Mouse (Mus musculus) lung, postnatal 0 days (tissue): Measurements from ENCODE around the gene Thoc6. TPM values are rescaled to one million over a fixed set of nuclear protein-coding genes. Genes with fewer than 3 reads are reported as not detected.
A peak's percentile ranks its signal among the peaks of the same experiment; 100 is the strongest.

Experiments used
- ATAC-seq: fragments of 200-750 bp; cut with Nextera tagmentation; 2 replicates; pipeline ENCODE4 v1.8.0; 2017; ENCODE audit warnings: moderate library complexity
- DNase-seq: peaks from one replicate; pipeline ENCODE4 v3.0.0-alpha.2; 2016; ENCODE audit warnings: low spot score
- H3K27ac ChIP-seq: fragments of 300-500 bp; sonication (generic); 2 replicates; pipeline ENCODE4 v1.5.1; 2014; ENCODE audit warnings: antibody characterized with exemption, mild to moderate bottlenecking, low read length, mixed read lengths
- H3K27me3 ChIP-seq: fragments of 300-500 bp; sonication (generic); replicated peaks from 2 replicates; pipeline ENCODE4 v1.6.1; 2014; ENCODE audit warnings: low read length, mixed read lengths; ENCODE audit not compliant: insufficient read depth
- H3K36me3 ChIP-seq: fragments of 300-500 bp; sonication (generic); 2 replicates; pipeline ENCODE4 v1.6.1; 2014; ENCODE audit warnings: low read length, mixed read lengths; ENCODE audit not compliant: insufficient read depth
- H3K4me1 ChIP-seq: fragments of 300-500 bp; sonication (generic); 2 replicates; pipeline ENCODE4 v1.6.1; 2014; ENCODE audit warnings: antibody characterized with exemption, low read depth, low read length, mixed read lengths; ENCODE audit not compliant: insufficient read depth
- H3K4me2 ChIP-seq: fragments of 300-500 bp; sonication (generic); replicated peaks from 2 replicates; pipeline ENCODE4 v1.6.1; 2014; ENCODE audit warnings: low read depth, mild to moderate bottlenecking, low read length, moderate library complexity, mixed read lengths
- H3K4me3 ChIP-seq: fragments of 300-500 bp; sonication (generic); 2 replicates; pipeline ENCODE4 v1.5.1; 2014; ENCODE audit warnings: low read depth, low read length
- H3K9ac ChIP-seq: fragments of 300-500 bp; sonication (generic); replicated peaks from 2 replicates; pipeline ENCODE4 v1.6.1; 2014; ENCODE audit warnings: low read depth, mild to moderate bottlenecking
- H3K9me3 ChIP-seq: fragments of 300-500 bp; sonication (generic); 2 replicates; pipeline ENCODE4 v1.6.1; 2016; ENCODE audit warnings: low read length, mixed read lengths
- CTCF ChIP-seq: IDR thresholded peaks from 2 replicates; pipeline ENCODE4 v1.5.1; 2016; ENCODE audit warnings: antibody characterized with exemption, mild to moderate bottlenecking
- EP300 ChIP-seq: IDR thresholded peaks from 2 replicates; pipeline ENCODE4 v1.6.1; 2016; ENCODE audit warnings: antibody characterized with exemption, mild to moderate bottlenecking, control low read depth
- WGBS: fragments of 180-500 bp; shearing (Covaris S2); extraction: QIAGEN DNeasy Blood & Tissue Kit; methylation state at CpG from one replicate; pipeline ENCODE4 v1.1.7; 2014; 5-methylcytosine and 5-hydroxymethylcytosine counted together
- polyA plus RNA-seq: library from polyadenylated mRNA; unstranded; fragments of >200 nt; fragmentation: Nextera tagmentation; extraction: Ambion mirVana; gene quantifications from 2 replicates; pipeline ENCODE4 v1.2.1, GENCODE M21; 2015

Thoc6 gene
- polyA plus RNA-seq, 1 experiment from 2014 or later: 18.1 TPM

- Histone ChIP-seq H3K27me3 (no peaks in the 10 kb centered on the region), H3K27ac (no peak overlapping the region), H3K36me3 (no peaks in the 10 kb centered on the region), H3K9ac (no peak overlapping the region), H3K4me3 (no peak overlapping the region), H3K9me3 (no peaks in the 10 kb centered on the region), H3K4me1 (no peaks in the 10 kb centered on the region), H3K4me2 (no peak overlapping the region)
- DNase-seq (no peak), ATAC-seq (no peak)
- 52% methylated on average over 1 of the region's 1 CpGs for WGBS
- TF ChIP-seq CTCF: no peak
- no peak for TF ChIP-seq EP300
These were observed 20.8 kb upstream of the Thoc6 start for GRCm38 (mm10) chr17:23694491-23694890.

GRCm38 (mm10) chr17:23683856-23684672 lies 10.4 kb upstream of the Thoc6 start, which contains the start of gene Cldn9:
TSS of gene Cldn9 (minus strand) at chr17:23684026.
- Histone ChIP-seq H3K4me2 (no peak within 1 kb of the TSS), H3K4me1 (no peaks in the 10 kb centered on the region), H3K36me3 (no peaks in the 10 kb centered on the region), H3K4me3 (no peak within 1 kb of the TSS), H3K9ac (no peak within 1 kb of the TSS), H3K9me3 (no peaks in the 10 kb centered on the region), H3K27ac (no peak within 1 kb of the TSS), H3K27me3 (peaks cover 14% of the 10 kb centered on the region; the same call in 1 of the 2 replicates)
- ATAC-seq (0 out of 2 replicates have a peak, but pooled peaks have one; percentile 25), DNase-seq (no peak)
- 20% methylated on average over 15 of the region's 15 CpGs for WGBS
- TF ChIP-seq CTCF (no peak), EP300 (no peak)

GRCm38 (mm10) chr17:23683226-23683625 lies 9.5 kb upstream of the Thoc6 start:
- H3K27me3 ChIP-seq: peaks cover 14% of the 10 kb centered on the region; the same call in 1 of the 2 replicates
- H3K4me1 ChIP-seq: no peaks in the 10 kb centered on the region
- DNase-seq (no peak), ATAC-seq (no peak)
- TF ChIP-seq CTCF (no peak), EP300 (no peak)
- H3K9ac ChIP-seq: no peak overlapping the region
- H3K36me3 ChIP-seq: no peaks in the 10 kb centered on the region
- no peak overlapping the region for H3K4me2 ChIP-seq
- no peak overlapping the region for H3K27ac ChIP-seq
- H3K4me3 ChIP-seq: no peak overlapping the region
- WGBS: 11% methylated on average over 15 of the region's 15 CpGs
- H3K9me3 ChIP-seq: no peaks in the 10 kb centered on the region

- Histone ChIP-seq H3K9me3 (no peaks in the 10 kb centered on the region), H3K4me1 (peaks cover 3% of the 10 kb centered on the region; the same call in 1 of the 2 replicates), H3K27ac (no peak overlapping the region), H3K9ac (no peak overlapping the region), H3K4me2 (no peak overlapping the region), H3K36me3 (no peaks in the 10 kb centered on the region), H3K4me3 (no peak overlapping the region), H3K27me3 (peaks cover 14% of the 10 kb centered on the region; the same call in 1 of the 2 replicates)
- ATAC-seq (no peak), DNase-seq (no peak)
- WGBS: 65% methylated on average over 3 of the region's 3 CpGs
- no peak for TF ChIP-seq CTCF
- no peak for TF ChIP-seq EP300
These were observed 8.8 kb upstream of the Thoc6 start for GRCm38 (mm10) chr17:23682530-23682929.

GRCm38 (mm10) chr17:23682092-23682491 lies 8.4 kb upstream of the Thoc6 start:
- Histone ChIP-seq H3K9ac (no peak overlapping the region), H3K27ac (no peak overlapping the region), H3K9me3 (no peaks in the 10 kb centered on the region), H3K36me3 (no peaks in the 10 kb centered on the region), H3K4me3 (no peak overlapping the region), H3K4me2 (no peak overlapping the region), H3K27me3 (peaks cover 14% of the 10 kb centered on the region; the same call in 1 of the 2 replicates), H3K4me1 (peaks cover 6% of the 10 kb centered on the region; the same call in 1 of the 2 replicates)
- ATAC-seq: no peak
- 31% methylated on average over 4 of the region's 4 CpGs for WGBS
- no peak for TF ChIP-seq CTCF
- TF ChIP-seq EP300: no peak
- no peak for DNase-seq

- WGBS: 46% methylated on average over 10 of the region's 10 CpGs
- H3K27me3 ChIP-seq: peaks cover 14% of the 10 kb centered on the region; the same call in 1 of the 2 replicates
- no peak overlapping the region for H3K4me2 ChIP-seq
- H3K4me3 ChIP-seq: no peak overlapping the region
- TF ChIP-seq CTCF (no peak), EP300 (no peak)
- no peak overlapping the region for H3K9ac ChIP-seq
- peaks cover 6% of the 10 kb centered on the region; the same call in 1 of the 2 replicates for H3K4me1 ChIP-seq
- H3K27ac ChIP-seq: no peak overlapping the region
- DNase-seq (peak; percentile 70), ATAC-seq (peak; percentile 40)
- no peaks in the 10 kb centered on the region for H3K9me3 ChIP-seq
- no peaks in the 10 kb centered on the region for H3K36me3 ChIP-seq
These were observed 7.4 kb upstream of the Thoc6 start for GRCm38 (mm10) chr17:23681086-23681485.
